9 mouse cellular contexts compared by ENCODE assay signal in the genomic region with DNA sequence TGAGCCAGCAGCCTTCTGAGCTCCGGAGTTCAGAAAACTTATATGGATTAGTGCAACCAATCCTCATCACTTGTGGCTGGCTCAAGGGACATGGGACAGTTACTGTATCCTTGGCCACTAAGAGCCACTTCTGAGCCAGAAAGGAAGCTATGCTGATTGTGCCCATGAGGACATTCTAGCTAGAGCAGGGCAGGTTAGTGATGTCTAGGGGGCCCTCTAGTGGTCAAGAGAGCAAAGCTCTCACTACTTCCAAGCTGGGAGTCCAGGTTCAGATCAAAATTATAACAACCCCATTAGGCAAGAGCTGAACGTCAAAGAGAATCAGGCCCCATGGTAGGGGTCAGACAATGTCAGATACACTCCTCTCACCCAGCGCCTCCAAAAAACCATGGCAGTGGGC. TPM values are rescaled to one million over a fixed set of nuclear protein-coding genes. Genes with fewer than 3 reads are reported as not detected.
DNase-seq lines count a peak whose midpoint lies in the region; ATAC-seq lines count a peak whose summit lies in the region.
"Had no signal": no experiment of that assay in that cellular context is flagged by ENCODE, and none has a peak within 500 bp of the region (broad histone marks: within the 10 kb centered on the region; RNA-seq: fewer than 3 reads in every experiment).

No protein-coding gene starts in this region.

- no peaks in the 10 kb centered on the region for H3K9me3 ChIP-seq in embryonic facial prominence, embryonic 15.5 days (replicated peaks)
- H3K9me3 ChIP-seq in intestine, embryonic 15.5 days: no peaks in the 10 kb centered on the region
- no peaks in the 10 kb centered on the region for H3K9me3 ChIP-seq in limb, embryonic 10.5 days (replicated peaks)
- H3K9me3 ChIP-seq: embryonic facial prominence, embryonic 13.5 days had no signal

- H3K9ac ChIP-seq in embryonic facial prominence, embryonic 15.5 days: no peak overlapping the region
- H3K9ac ChIP-seq in intestine, embryonic 15.5 days: no peak overlapping the region
- H3K9ac ChIP-seq: embryonic facial prominence, embryonic 13.5 days had no signal

- H3K27me3 ChIP-seq in embryonic facial prominence, embryonic 15.5 days: no peaks in the 10 kb centered on the region
- H3K27me3 ChIP-seq in intestine, embryonic 15.5 days (replicated peaks): no peaks in the 10 kb centered on the region
- no peaks in the 10 kb centered on the region for H3K27me3 ChIP-seq in limb, embryonic 10.5 days (ENCODE audit: low read depth, poor library complexity, severe bottlenecking)
- H3K27me3 ChIP-seq: embryonic facial prominence, embryonic 13.5 days had no signal

- ATAC-seq in embryonic facial prominence, embryonic 15.5 days (ENCODE audit: insufficient number of reproducible peaks, low FRiP score, low TSS enrichment, low read depth): peak; percentile 65; the same call in 1 of the 2 replicates
- peak; percentile 79 for ATAC-seq in intestine, embryonic 15.5 days
- ATAC-seq in monocyte, adult 5-6 weeks (replicated peaks; ENCODE audit: insufficient number of reproducible peaks, low FRiP score, low TSS enrichment, poor library complexity, severe bottlenecking): peak; percentile 70

- WGBS in embryonic facial prominence, embryonic 15.5 days: 33% methylated on average over 3 of the region's 3 CpGs
- WGBS in intestine, embryonic 15.5 days: 45% methylated on average over 3 of the region's 3 CpGs
- WGBS in limb, embryonic 10.5 days: 48% methylated on average over 3 of the region's 3 CpGs

- no peaks in the 10 kb centered on the region for H3K36me3 ChIP-seq in embryonic facial prominence, embryonic 15.5 days
- H3K36me3 ChIP-seq in intestine, embryonic 15.5 days: no peaks in the 10 kb centered on the region
- no peaks in the 10 kb centered on the region for H3K36me3 ChIP-seq in limb, embryonic 10.5 days
- H3K36me3 ChIP-seq: embryonic facial prominence, embryonic 13.5 days had no signal

- peak; percentile 54 for DNase-seq in left cerebral cortex, adult 11 months (ENCODE audit: low spot score)
- no peak for DNase-seq in left cerebral cortex, adult 8-10 months (ENCODE audit: low spot score in 2 of 2)
- peak; percentile 86 for DNase-seq in brain, adult 2 months (ENCODE audit: low read depth, low spot score)
- peak; percentile 52 for DNase-seq in limb, embryonic 10.5 days (ENCODE audit: low spot score)
- peak; percentile 30 for DNase-seq in yolk sac, embryonic 10.5 days (ENCODE audit: low spot score)

- H3K27ac ChIP-seq in embryonic facial prominence, embryonic 15.5 days (replicated peaks): no peak overlapping the region
- H3K27ac ChIP-seq in intestine, embryonic 15.5 days: no peak overlapping the region
- no peak overlapping the region for H3K27ac ChIP-seq in limb, embryonic 10.5 days
- H3K27ac ChIP-seq: embryonic facial prominence, embryonic 13.5 days had no signal

- H3K4me3 ChIP-seq in embryonic facial prominence, embryonic 15.5 days (replicated peaks): no peak overlapping the region
- no peak overlapping the region for H3K4me3 ChIP-seq in intestine, embryonic 15.5 days (replicated peaks)
- H3K4me3 ChIP-seq in limb, embryonic 10.5 days: no peak overlapping the region
- H3K4me3 ChIP-seq: embryonic facial prominence, embryonic 13.5 days had no signal

- H3K4me2 ChIP-seq in embryonic facial prominence, embryonic 15.5 days (replicated peaks): no peak overlapping the region
- H3K4me2 ChIP-seq in intestine, embryonic 15.5 days (replicated peaks): no peak overlapping the region
- H3K4me2 ChIP-seq: embryonic facial prominence, embryonic 13.5 days had no signal

- no peaks in the 10 kb centered on the region for H3K4me1 ChIP-seq in embryonic facial prominence, embryonic 15.5 days
- no peaks in the 10 kb centered on the region for H3K4me1 ChIP-seq in intestine, embryonic 15.5 days (replicated peaks)
- no peaks in the 10 kb centered on the region for H3K4me1 ChIP-seq in limb, embryonic 10.5 days
- H3K4me1 ChIP-seq: embryonic facial prominence, embryonic 13.5 days had no signal

RNA-seq across cellular contexts. Expression of gene Ccn5, which starts 33.0 kb away (rescaled TPM):
- total RNA-seq in left cerebral cortex, adult 8-10 months (2022): under 1 TPM in 1 of 4 experiments, not detected in 3; 0.18 TPM
- polyA plus RNA-seq in embryonic facial prominence, embryonic 15.5 days (2015; fragmentation: Nextera tagmentation; extraction: Ambion mirVana): 1.4 and 2.9 TPM in 2 replicates
- 0.15 and 0.24 TPM in 2 replicates for polyA plus RNA-seq in intestine, embryonic 15.5 days (2015; fragmentation: Nextera tagmentation; extraction: Ambion mirVana)
- polyA plus RNA-seq in limb, embryonic 10.5 days (2016; fragmentation: Nextera tagmentation; extraction: Ambion mirVana): 0.25 and 0.61 TPM in 2 replicates
- total RNA-seq in monocyte, adult 5-6 weeks (2017): not detected in 3 replicates

RNA-seq across cellular contexts. Expression of gene Ada, which starts 37.7 kb away (rescaled TPM):
- total RNA-seq in left cerebral cortex, adult 8-10 months (2022): 1 to 10 TPM; 1.4 to 2.0 (median 1.5) TPM
- polyA plus RNA-seq in embryonic facial prominence, embryonic 15.5 days (2015; fragmentation: Nextera tagmentation; extraction: Ambion mirVana): 8.1 and 8.4 TPM in 2 replicates
- polyA plus RNA-seq in intestine, embryonic 15.5 days (2015; fragmentation: Nextera tagmentation; extraction: Ambion mirVana): 6.6 and 7.1 TPM in 2 replicates
- polyA plus RNA-seq in limb, embryonic 10.5 days (2016; fragmentation: Nextera tagmentation; extraction: Ambion mirVana): 12.2 and 13.8 TPM in 2 replicates
- 2.3 to 4.2 TPM (median 3.8 TPM) in 3 replicates for total RNA-seq in monocyte, adult 5-6 weeks (2017)

Comparison
In these comparisons a context has a peak if more than half of its experiments do, and no peak if none do; other contexts are left out.
1. DNase-seq: peak in left cerebral cortex, adult 11 months (single experiment), brain, adult 2 months (single experiment), limb, embryonic 10.5 days (single experiment) and yolk sac, embryonic 10.5 days (single experiment); none in left cerebral cortex, adult 8-10 months (0 of 2).
2. Peak in every context shown above with its lines, with median percentiles within 50 percentile points of each other: ATAC-seq.